Mouse (Mus musculus) liver, embryonic 12.5 days (tissue): ENCODE data around the gene Hpcal1. TPM values are rescaled to one million over a fixed set of nuclear protein-coding genes. Genes with fewer than 3 reads are reported as not detected.
A peak's percentile ranks its signal among the peaks of the same experiment; 100 is the strongest.

Experiments
- ATAC-seq: fragments of 200-750 bp; cut with Nextera tagmentation; 2 replicates; pipeline ENCODE4 v1.8.0; 2017; ENCODE audit warnings: moderate number of reproducible peaks, mild to moderate bottlenecking, moderate library complexity
- H3K27ac ChIP-seq: fragments of 300-500 bp; sonication (generic); 2 replicates; pipeline ENCODE4 v1.5.1; 2016; ENCODE audit warnings: mild to moderate bottlenecking
- H3K27me3 ChIP-seq: fragments of 300-500 bp; sonication (generic); replicated peaks from 2 replicates; pipeline ENCODE4 v1.6.1; 2016; ENCODE audit warnings: mild to moderate bottlenecking, moderate library complexity
- H3K36me3 ChIP-seq: fragments of 300-500 bp; sonication (generic); 2 replicates; pipeline ENCODE4 v1.6.1; 2016; ENCODE audit warnings: mild to moderate bottlenecking, moderate library complexity
- H3K4me1 ChIP-seq: fragments of 300-500 bp; sonication (generic); 2 replicates; pipeline ENCODE4 v1.6.1; 2016
- H3K4me2 ChIP-seq: fragments of 300-500 bp; sonication (generic); 2 replicates; pipeline ENCODE4 v1.6.1; 2016; ENCODE audit warnings: mild to moderate bottlenecking, moderate library complexity
- H3K4me3 ChIP-seq: fragments of 300-500 bp; sonication (generic); 2 replicates; pipeline ENCODE4 v1.5.1; 2016; ENCODE audit warnings: mild to moderate bottlenecking, moderate library complexity
- H3K9ac ChIP-seq: fragments of 300-500 bp; sonication (generic); 2 replicates; pipeline ENCODE4 v1.6.1; 2016; ENCODE audit warnings: mild to moderate bottlenecking, moderate library complexity
- H3K9me3 ChIP-seq: fragments of 300-500 bp; sonication (generic); replicated peaks from 2 replicates; pipeline ENCODE4 v1.6.1; 2016; ENCODE audit warnings: mild to moderate bottlenecking, moderate library complexity
- WGBS: fragments of 180-500 bp; shearing (Covaris S2); methylation state at CpG from one replicate; pipeline ENCODE4 v1.1.7; 2016; ENCODE audit not compliant: insufficient replicate concordance; 5-methylcytosine and 5-hydroxymethylcytosine counted together
- polyA plus RNA-seq: library from polyadenylated mRNA; unstranded; fragments of >200 nt; fragmentation: Nextera tagmentation; extraction: Ambion mirVana; gene quantifications from 2 replicates; pipeline ENCODE4 v1.2.1, GENCODE M21; 2016

Gene Hpcal1
- polyA plus RNA-seq, 1 experiment from 2014 or later: 17.6 TPM

- no peak overlapping the region for H3K9ac ChIP-seq
- H3K9me3 ChIP-seq: no peaks in the 10 kb centered on the region
- H3K4me1 ChIP-seq: peaks cover 53% of the 10 kb centered on the region
- H3K27me3 ChIP-seq: no peaks in the 10 kb centered on the region
- H3K27ac ChIP-seq: no peak overlapping the region
- no peak overlapping the region for H3K4me3 ChIP-seq
- H3K4me2 ChIP-seq: no peak overlapping the region
- ATAC-seq: no peak
- no peaks in the 10 kb centered on the region for H3K36me3 ChIP-seq
- WGBS: 64% methylated on average over 3 of the region's 3 CpGs
Observed at GRCm38 (mm10) chr12:17703866-17704265, 13.2 kb downstream of the Hpcal1 start.

GRCm38 (mm10) chr12:17707472-17707871, 16.8 kb downstream of the Hpcal1 start:
- Histone ChIP-seq H3K27me3 (no peaks in the 10 kb centered on the region), H3K36me3 (no peaks in the 10 kb centered on the region), H3K9ac (no peak overlapping the region), H3K4me3 (no peak overlapping the region), H3K9me3 (no peaks in the 10 kb centered on the region), H3K27ac (no peak overlapping the region), H3K4me1 (peaks cover 56% of the 10 kb centered on the region), H3K4me2 (no peak overlapping the region)
- no peak for ATAC-seq

GRCm38 (mm10) chr12:17709451-17709850, 18.8 kb downstream of the Hpcal1 start:
- Histone ChIP-seq H3K9ac (no peak overlapping the region), H3K36me3 (no peaks in the 10 kb centered on the region), H3K27ac (no peak overlapping the region), H3K4me3 (no peak overlapping the region), H3K4me2 (no peak overlapping the region), H3K9me3 (no peaks in the 10 kb centered on the region), H3K4me1 (peaks cover 39% of the 10 kb centered on the region), H3K27me3 (no peaks in the 10 kb centered on the region)
- ATAC-seq: peak; percentile 45; the same call in 1 of the 2 replicates
- 53% methylated on average over 4 of the region's 4 CpGs for WGBS

GRCm38 (mm10) chr12:17709926-17710746, 19.5 kb downstream of the Hpcal1 start:
- no peaks in the 10 kb centered on the region for H3K9me3 ChIP-seq
- H3K36me3 ChIP-seq: no peaks in the 10 kb centered on the region
- 0 out of 2 replicates have a peak, but pooled peaks have one; percentile 9 for ATAC-seq
- H3K9ac ChIP-seq: no peak overlapping the region
- H3K4me3 ChIP-seq: no peak overlapping the region
- 62% methylated on average over 17 of the region's 17 CpGs for WGBS
- 0 out of 2 replicates have a peak overlapping the region, but pooled peaks have one; percentile 12 for H3K4me2 ChIP-seq
- H3K4me1 ChIP-seq: peaks cover 44% of the 10 kb centered on the region
- H3K27me3 ChIP-seq: no peaks in the 10 kb centered on the region
- 0 out of 2 replicates have a peak overlapping the region, but pooled peaks have one; percentile 1 for H3K27ac ChIP-seq

- Histone ChIP-seq H3K27me3 (no peaks in the 10 kb centered on the region), H3K9ac (no peak overlapping the region), H3K27ac (0 out of 2 replicates have a peak overlapping the region, but pooled peaks have one; percentile 1), H3K4me2 (0 out of 2 replicates have a peak overlapping the region, but pooled peaks have one; percentile 12), H3K4me1 (peaks cover 50% of the 10 kb centered on the region), H3K4me3 (no peak overlapping the region), H3K9me3 (no peaks in the 10 kb centered on the region), H3K36me3 (no peaks in the 10 kb centered on the region)
- ATAC-seq: no peak
- 13% methylated on average over 3 of the region's 3 CpGs for WGBS
Observed at GRCm38 (mm10) chr12:17710747-17711092, 20.1 kb downstream of the Hpcal1 start.

GRCm38 (mm10) chr12:17711731-17712388, 21.2 kb downstream of the Hpcal1 start:
- peaks cover 61% of the 10 kb centered on the region for H3K4me1 ChIP-seq
- no peak overlapping the region; the same call in 1 of the 2 replicates for H3K27ac ChIP-seq

GRCm38 (mm10) chr12:17712571-17712970, 21.9 kb downstream of the Hpcal1 start:
- H3K36me3 ChIP-seq: no peaks in the 10 kb centered on the region
- no peaks in the 10 kb centered on the region for H3K9me3 ChIP-seq
- ATAC-seq: no peak
- 57% methylated on average over 1 of the region's 1 CpGs for WGBS
- peaks cover 68% of the 10 kb centered on the region for H3K4me1 ChIP-seq
- no peaks in the 10 kb centered on the region for H3K27me3 ChIP-seq
- H3K9ac ChIP-seq: no peak overlapping the region
- H3K4me3 ChIP-seq: no peak overlapping the region
- no peak overlapping the region for H3K27ac ChIP-seq
- no peak overlapping the region for H3K4me2 ChIP-seq

More at GRCm38 (mm10) chr12:17711731-17712388, 21.2 kb downstream of the Hpcal1 start:
- Histone ChIP-seq H3K9me3 (no peaks in the 10 kb centered on the region), H3K36me3 (no peaks in the 10 kb centered on the region), H3K27me3 (no peaks in the 10 kb centered on the region), H3K9ac (no peak overlapping the region), H3K4me3 (no peak overlapping the region), H3K4me2 (0 out of 2 replicates have a peak overlapping the region, but pooled peaks have one; percentile 4)
- ATAC-seq: no peak
- WGBS: 42% methylated on average over 6 of the region's 6 CpGs

GRCm38 (mm10) chr12:17715720-17716478, 25.2 kb downstream of the Hpcal1 start:
- H3K27me3 ChIP-seq: no peaks in the 10 kb centered on the region
- 30% methylated on average over 4 of the region's 4 CpGs for WGBS
- H3K9ac ChIP-seq: no peak overlapping the region
- H3K27ac ChIP-seq: peak overlapping the region; percentile 68
- 0 out of 2 replicates have a peak overlapping the region, but pooled peaks have one; percentile 13 for H3K4me2 ChIP-seq
- H3K4me1 ChIP-seq: peaks cover 54% of the 10 kb centered on the region
- no peak overlapping the region for H3K4me3 ChIP-seq
- no peaks in the 10 kb centered on the region for H3K9me3 ChIP-seq
- peak; percentile 69 for ATAC-seq
- H3K36me3 ChIP-seq: 0 out of 2 replicates have a peak, but pooled peaks cover 4% of the 10 kb centered on the region

GRCm38 (mm10) chr12:17717257-17717656, 26.6 kb downstream of the Hpcal1 start:
- H3K9ac ChIP-seq: no peak overlapping the region
- 76% methylated on average over 1 of the region's 1 CpGs for WGBS
- H3K4me3 ChIP-seq: no peak overlapping the region
- H3K4me2 ChIP-seq: no peak overlapping the region
- peaks cover 46% of the 10 kb centered on the region for H3K4me1 ChIP-seq
- ATAC-seq: no peak
- no peaks in the 10 kb centered on the region for H3K27me3 ChIP-seq
- no peak overlapping the region for H3K27ac ChIP-seq
- H3K36me3 ChIP-seq: 0 out of 2 replicates have a peak, but pooled peaks cover 4% of the 10 kb centered on the region
- no peaks in the 10 kb centered on the region for H3K9me3 ChIP-seq

- no peaks in the 10 kb centered on the region for H3K9me3 ChIP-seq
- no peak for ATAC-seq
- 79% methylated on average over 6 of the region's 6 CpGs for WGBS
- H3K27ac ChIP-seq: no peak overlapping the region
- 0 out of 2 replicates have a peak, but pooled peaks cover 4% of the 10 kb centered on the region for H3K36me3 ChIP-seq
- no peak overlapping the region for H3K9ac ChIP-seq
- H3K4me1 ChIP-seq: peaks cover 53% of the 10 kb centered on the region
- H3K27me3 ChIP-seq: no peaks in the 10 kb centered on the region
- H3K4me2 ChIP-seq: no peak overlapping the region
- H3K4me3 ChIP-seq: no peak overlapping the region
Observed at GRCm38 (mm10) chr12:17718146-17718545, 27.5 kb downstream of the Hpcal1 start.

GRCm38 (mm10) chr12:17721058-17721457, 30.4 kb downstream of the Hpcal1 start:
- Histone ChIP-seq H3K4me3 (no peak overlapping the region), H3K9ac (no peak overlapping the region), H3K27me3 (no peaks in the 10 kb centered on the region), H3K36me3 (0 out of 2 replicates have a peak, but pooled peaks cover 4% of the 10 kb centered on the region), H3K4me1 (peaks cover 68% of the 10 kb centered on the region), H3K9me3 (no peaks in the 10 kb centered on the region), H3K4me2 (no peak overlapping the region), H3K27ac (no peak overlapping the region)
- no peak for ATAC-seq
